Comparison of ENCODE assay signal across 24 mouse cellular contexts in genomic region chr5:5367550-5367949, GRCm38 (mm10).
"Had no signal": no experiment of that assay in that cellular context is flagged by ENCODE, and none has a peak within 500 bp of the region (broad histone marks: within the 10 kb centered on the region; RNA-seq: fewer than 3 reads in every experiment).

No protein-coding gene starts in this region.

- H3K9me3 ChIP-seq: limb, embryonic 12.5 days; limb, embryonic 15.5 days; midbrain, embryonic 12.5 days; midbrain, embryonic 15.5 days; neural tube, embryonic 12.5 days; neural tube, embryonic 15.5 days had no signal

- H3K4me1 ChIP-seq: neural tube, embryonic 12.5 days had no signal

- DNase-seq: kidney, postnatal 25 days; layer of hippocampus, adult 9-11 months; left cerebral cortex, postnatal 4 days; liver, postnatal 0 days; lung, embryonic 14.5 days; right cerebral cortex, adult 18-20 months; right cerebral cortex, postnatal 14 days; right cerebral cortex, postnatal 4 days; thymus, adult 2 months; thymus, postnatal 14 days; thymus, postnatal 4 days had no signal

- ATAC-seq: liver, postnatal 0 days; lung, postnatal 0 days had no signal

- H3K9ac ChIP-seq: limb, embryonic 12.5 days; limb, embryonic 15.5 days; liver, embryonic 14.5 days; liver, postnatal 0 days; lung, embryonic 14.5 days; midbrain, embryonic 12.5 days; midbrain, embryonic 15.5 days; neural tube, embryonic 12.5 days; neural tube, embryonic 15.5 days had no signal

- H3K4me3 ChIP-seq: layer of hippocampus, adult 2 months; limb, embryonic 12.5 days; limb, embryonic 15.5 days; midbrain, embryonic 12.5 days; midbrain, embryonic 15.5 days; neural tube, embryonic 12.5 days; neural tube, embryonic 15.5 days had no signal

- H3K36me3 ChIP-seq: limb, embryonic 15.5 days; midbrain, embryonic 15.5 days; neural tube, embryonic 12.5 days; neural tube, embryonic 15.5 days had no signal

- H3K4me2 ChIP-seq: limb, embryonic 12.5 days; limb, embryonic 15.5 days; liver, embryonic 11.5 days; lung, embryonic 14.5 days; midbrain, embryonic 12.5 days; midbrain, embryonic 15.5 days; neural tube, embryonic 12.5 days; neural tube, embryonic 15.5 days had no signal

- H3K27ac ChIP-seq: kidney, postnatal 0 days; layer of hippocampus, adult 2 months; limb, embryonic 12.5 days; limb, embryonic 15.5 days; liver, embryonic 14.5 days; macrophage; midbrain, embryonic 12.5 days; midbrain, embryonic 15.5 days; neural tube, embryonic 12.5 days; neural tube, embryonic 15.5 days; stomach, postnatal 0 days had no signal

- H3K27me3 ChIP-seq: limb, embryonic 12.5 days; limb, embryonic 15.5 days; midbrain, embryonic 12.5 days; midbrain, embryonic 15.5 days; neural tube, embryonic 12.5 days; neural tube, embryonic 15.5 days had no signal
